Comparison of ENCODE assay signal across 16 mouse cellular contexts in the genomic region with DNA sequence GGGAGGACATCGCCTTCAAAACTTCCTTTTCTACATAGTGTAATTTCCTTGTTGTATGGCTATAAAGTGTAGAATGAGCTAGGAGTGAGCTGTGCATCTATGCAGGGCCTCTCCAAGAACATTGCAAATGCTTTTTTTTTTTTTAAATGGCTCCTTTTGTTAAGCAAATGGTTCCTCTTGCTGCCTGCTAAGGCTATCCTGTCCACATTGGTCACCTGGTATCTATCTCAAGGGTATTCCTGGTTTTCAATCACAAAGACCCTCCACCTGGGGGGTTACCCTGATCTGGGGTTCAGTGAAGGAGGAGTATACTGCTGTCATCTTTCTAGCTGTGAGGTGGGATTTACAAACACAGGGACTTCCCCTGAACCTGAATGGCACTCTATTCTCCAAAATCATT.
"Had no signal": no experiment of that assay in that cellular context is flagged by ENCODE, and none has a peak within 500 bp of the region (broad histone marks: within the 10 kb centered on the region; RNA-seq: fewer than 3 reads in every experiment).

No protein-coding gene starts in this region.

- H3K27me3 ChIP-seq: neural tube, embryonic 13.5 days; neural tube, embryonic 15.5 days; stomach, embryonic 15.5 days had no signal

- H3K4me3 ChIP-seq: neural tube, embryonic 13.5 days; neural tube, embryonic 15.5 days; stomach, embryonic 15.5 days had no signal

- H3K36me3 ChIP-seq: neural tube, embryonic 13.5 days; neural tube, embryonic 15.5 days; stomach, embryonic 15.5 days had no signal

- H3K4me2 ChIP-seq: neural tube, embryonic 13.5 days; neural tube, embryonic 15.5 days; stomach, embryonic 15.5 days had no signal

- DNase-seq: retina, postnatal 1 day; right cerebral cortex, adult 18-20 months; right cerebral cortex, postnatal 14 days; right cerebral cortex, postnatal 25 days; right cerebral cortex, postnatal 4 days; spleen, adult 18-20 months; thymus, adult 18-20 months; thymus, adult 2 months; thymus, postnatal 14 days; thymus, postnatal 25 days; thymus, postnatal 36 days; thymus, postnatal 4 days had no signal

- H3K27ac ChIP-seq: neural tube, embryonic 13.5 days; neural tube, embryonic 15.5 days; stomach, embryonic 15.5 days; stomach, postnatal 0 days had no signal

- H3K9me3 ChIP-seq: neural tube, embryonic 13.5 days; neural tube, embryonic 15.5 days; stomach, embryonic 15.5 days had no signal

- H3K9ac ChIP-seq: neural tube, embryonic 13.5 days; neural tube, embryonic 15.5 days; stomach, embryonic 15.5 days had no signal
